Mouse (Mus musculus): ENCODE results near the gene Mypn. TPM values are rescaled to one million over a fixed set of nuclear protein-coding genes. Genes with fewer than 3 reads are reported as not detected.

Gene Mypn
- polyA plus RNA-seq (2017; shearing (Covaris generic)) = 0.59 TPM

GRCm38 (mm10) chr10:63203728-63204127 is at the start of gene Mypn:
Gene Mypn, minus strand, starts transcription at chr10:63203952.

GRCm38 (mm10) chr10:63243493-63244054 is 39.8 kb upstream of the Mypn start, which contains the start of gene Herc4:
Gene Herc4, plus strand, starts transcription at chr10:63243810.

GRCm38 (mm10) chr10:63099521-63099920 is 104.2 kb downstream of the Mypn start, which contains the start of gene Atoh7:
Gene Atoh7, plus strand, starts transcription at chr10:63099651.

Other genes starting within 250 kb of the Mypn start
- gene Rufy2, start 223.7 kb downstream of the Mypn start, polyA plus RNA-seq (2017; shearing (Covaris generic)) = 33.7 TPM
- 85.4 TPM for gene Hnrnph3, start 179.7 kb downstream of the Mypn start, polyA plus RNA-seq (2017; shearing (Covaris generic))
- gene Pbld2, start 179.6 kb downstream of the Mypn start, polyA plus RNA-seq (2017; shearing (Covaris generic)) = 0.91 TPM
- not detected for gene Pbld1, start 143.8 kb downstream of the Mypn start, polyA plus RNA-seq (2017; shearing (Covaris generic))
- not detected for gene Atoh7, start 104.3 kb downstream of the Mypn start, polyA plus RNA-seq (2017; shearing (Covaris generic))
- 88.0 TPM for gene Herc4, start 39.9 kb upstream of the Mypn start, polyA plus RNA-seq (2017; shearing (Covaris generic))
- gene Sirt1, start 177.8 kb upstream of the Mypn start, polyA plus RNA-seq (2017; shearing (Covaris generic)) = 33.2 TPM
- 18.8 TPM for gene Dnajc12, start 178.5 kb upstream of the Mypn start, polyA plus RNA-seq (2017; shearing (Covaris generic))
- gene Gm7075, start 217.8 kb upstream of the Mypn start, polyA plus RNA-seq (2017; shearing (Covaris generic)) = not detected
- gene Ctnna3, start 226.1 kb upstream of the Mypn start, polyA plus RNA-seq (2017; shearing (Covaris generic)) = 0.38 TPM

Measured in effector memory CD4-positive, alpha-beta T cell, adult 7 months (primary cell).